Mouse (Mus musculus): Measurements from ENCODE around the gene Cct5. TPM values are rescaled to one million over a fixed set of nuclear protein-coding genes. Genes with fewer than 3 reads are reported as not detected.
A peak's percentile ranks its signal among the peaks of the same experiment; 100 is the strongest.

Gene Cct5
- total and polyA plus RNA-seq, 3 experiments, result 396 to 1,184 (median 798) TPM

- H3K9ac ChIP-seq (ENCODE audit: control insufficient read depth, low read depth, low read length, poor library complexity, severe bottlenecking), result no peak within 1 kb of the TSS
- H3K4me3 ChIP-seq (ENCODE audit: control insufficient read depth in 1 of 2, insufficient read depth in 1 of 2, low read depth in 2 of 2, low read length in 2 of 2), result no peak within 1 kb of the TSS
- H3K9me3 ChIP-seq (replicated peaks; ENCODE audit: insufficient read depth, low read length), result no peaks in the 10 kb centered on the region
- no peaks in the 10 kb centered on the region for H3K79me2 ChIP-seq (ENCODE audit: control insufficient read depth, insufficient read depth, low read length, poor library complexity)
- no peaks in the 10 kb centered on the region for H3K27me3 ChIP-seq (ENCODE audit: control insufficient read depth in 1 of 2, insufficient read depth in 2 of 2, low read length in 2 of 2)
- H3K4me1 ChIP-seq (ENCODE audit: control insufficient read depth in 1 of 2, insufficient read depth in 2 of 2, low read length in 2 of 2), result peaks cover 0 to 9% of the 10 kb centered on the region in 2 experiments; a peak in 2 of 4 replicates
- no peak for DNase-seq (ENCODE audit: low read depth, low spot score)
- H3K27ac ChIP-seq (ENCODE audit: control insufficient read depth, low read depth, low read length), result no peak within 1 kb of the TSS
- TF ChIP-seq MYB (IDR thresholded peaks at IDR 0.05; ENCODE audit: low read depth, low read length), result no peak
- H3K36me3 ChIP-seq (ENCODE audit: control insufficient read depth in 1 of 2, insufficient read depth in 2 of 2, low read length in 2 of 2), result peaks cover 0 to 2% of the 10 kb centered on the region in 2 experiments; a peak in 1 of 4 replicates
Observed at GRCm38 (mm10) chr15:31565184-31565583, 36.4 kb downstream of the Cct5 start, which contains the start of gene Cmbl. Cmbl (plus strand) TSS chr15:31565389.

GRCm38 (mm10) chr15:31563577-31564546 is 37.7 kb downstream of the Cct5 start:
- no peaks in the 10 kb centered on the region for H3K9me3 ChIP-seq (replicated peaks; ENCODE audit: insufficient read depth, low read length)
- H3K27me3 ChIP-seq (ENCODE audit: control insufficient read depth in 1 of 2, insufficient read depth in 2 of 2, low read length in 2 of 2), result no peaks in the 10 kb centered on the region
- no peak overlapping the region for H3K27ac ChIP-seq (ENCODE audit: control insufficient read depth, low read depth, low read length)
- TF ChIP-seq ZNF384 (IDR thresholded peaks at IDR 0.05; ENCODE audit: low read depth, low read length), result no peak
- peak; percentile 93 for TF ChIP-seq MAFK (IDR thresholded peaks at IDR 0.05; ENCODE audit: borderline replicate concordance, low read depth, low read length)
- peaks cover 0 to 9% of the 10 kb centered on the region in 2 experiments; a peak in 2 of 4 replicates for H3K4me1 ChIP-seq (ENCODE audit: control insufficient read depth in 1 of 2, insufficient read depth in 2 of 2, low read length in 2 of 2)
- peaks cover 0 to 2% of the 10 kb centered on the region in 2 experiments; a peak in 1 of 4 replicates for H3K36me3 ChIP-seq (ENCODE audit: control insufficient read depth in 1 of 2, insufficient read depth in 2 of 2, low read length in 2 of 2)
- no peak overlapping the region for H3K9ac ChIP-seq (ENCODE audit: control insufficient read depth, low read depth, low read length, poor library complexity, severe bottlenecking)
- no peak for DNase-seq (ENCODE audit: low read depth, low spot score)
- H3K4me3 ChIP-seq (ENCODE audit: control insufficient read depth in 1 of 2, insufficient read depth in 1 of 2, low read depth in 2 of 2, low read length in 2 of 2), result no peak overlapping the region
- H3K79me2 ChIP-seq (ENCODE audit: control insufficient read depth, insufficient read depth, low read length, poor library complexity), result no peaks in the 10 kb centered on the region

GRCm38 (mm10) chr15:31562847-31563246 is 38.8 kb downstream of the Cct5 start:
- no peaks in the 10 kb centered on the region for H3K9me3 ChIP-seq (replicated peaks; ENCODE audit: insufficient read depth, low read length)
- H3K4me1 ChIP-seq (ENCODE audit: control insufficient read depth in 1 of 2, insufficient read depth in 2 of 2, low read length in 2 of 2), result peaks cover 0 to 9% of the 10 kb centered on the region in 2 experiments; a peak in 2 of 4 replicates
- TF ChIP-seq TCF12 (IDR thresholded peaks at IDR 0.05; ENCODE audit: low read depth, low read length) (peak; percentile 43; the same call in 1 of the 2 replicates), SIN3A (IDR thresholded peaks at IDR 0.05; ENCODE audit: low read length) (no peak), GATA1 (IDR thresholded peaks at IDR 0.05; ENCODE audit: low read depth, low read length) (peak; percentile 42; the same call in 1 of the 2 replicates), TAL1 (IDR thresholded peaks at IDR 0.05; ENCODE audit: low read length) (peak; percentile 31), ZNF384 (IDR thresholded peaks at IDR 0.05; ENCODE audit: low read depth, low read length) (peak; percentile 36), EP300 (IDR thresholded peaks at IDR 0.05; ENCODE audit: low read depth in 1 of 2, low read length in 2 of 2) (peak in 1 of 2 experiments; percentile 40; a peak in 2 of 4 replicates)
- H3K27me3 ChIP-seq (ENCODE audit: control insufficient read depth in 1 of 2, insufficient read depth in 2 of 2, low read length in 2 of 2), result no peaks in the 10 kb centered on the region
- peaks cover 0 to 2% of the 10 kb centered on the region in 2 experiments; a peak in 1 of 4 replicates for H3K36me3 ChIP-seq (ENCODE audit: control insufficient read depth in 1 of 2, insufficient read depth in 2 of 2, low read length in 2 of 2)
- no peaks in the 10 kb centered on the region for H3K79me2 ChIP-seq (ENCODE audit: control insufficient read depth, insufficient read depth, low read length, poor library complexity)
- H3K9ac ChIP-seq (ENCODE audit: control insufficient read depth, low read depth, low read length, poor library complexity, severe bottlenecking), result no peak overlapping the region
- no peak overlapping the region for H3K27ac ChIP-seq (ENCODE audit: control insufficient read depth, low read depth, low read length)
- H3K4me3 ChIP-seq (ENCODE audit: control insufficient read depth in 1 of 2, insufficient read depth in 1 of 2, low read depth in 2 of 2, low read length in 2 of 2), result no peak overlapping the region
- DNase-seq (ENCODE audit: low read depth, low spot score), result peak; percentile 48

Data from MEL (cell line).